Comparison of ENCODE assay signal across 10 mouse cellular contexts in genomic region chr5:67727755-67728154, GRCm38 (mm10).
DNase-seq lines count a peak whose midpoint lies in the region; ATAC-seq and TF ChIP-seq lines count a peak whose summit lies in the region.
"Had no signal": no experiment of that assay in that cellular context is flagged by ENCODE, and none has a peak within 500 bp of the region (broad histone marks: within the 10 kb centered on the region; RNA-seq: fewer than 3 reads in every experiment).

No protein-coding gene starts in this region.

- WGBS in heart, postnatal 0 days = 9% methylated on average over 2 of the region's 2 CpGs
- 19% methylated on average over 2 of the region's 2 CpGs for whole genome bisulfite sequencing in heart, embryonic 10.5 days
- WGBS in midbrain, embryonic 14.5 days = 11% methylated on average over 2 of the region's 2 CpGs
- WGBS in midbrain, embryonic 13.5 days = 12% methylated on average over 2 of the region's 2 CpGs

- no peak overlapping the region for H3K4me3 ChIP-seq in heart, postnatal 0 days (ENCODE audit: low read depth, low read length)
- no peak overlapping the region for H3K4me3 ChIP-seq in heart, embryonic 10.5 days
- no peak overlapping the region for H3K4me3 ChIP-seq in midbrain, embryonic 14.5 days (replicated peaks; ENCODE audit: low read depth, low read length)
- H3K4me3 ChIP-seq in midbrain, embryonic 13.5 days (replicated peaks) = no peak overlapping the region
- H3K4me3 ChIP-seq: liver, embryonic 15.5 days had no signal

- H3K9ac ChIP-seq in heart, postnatal 0 days (replicated peaks; ENCODE audit: low read depth, low read length) = no peak overlapping the region
- H3K9ac ChIP-seq in midbrain, embryonic 14.5 days (replicated peaks; ENCODE audit: low read length) = no peak overlapping the region
- no peak overlapping the region for H3K9ac ChIP-seq in midbrain, embryonic 13.5 days (replicated peaks)
- H3K9ac ChIP-seq: liver, embryonic 15.5 days had no signal

- H3K36me3 ChIP-seq in heart, postnatal 0 days (replicated peaks; ENCODE audit: control insufficient read depth, insufficient read depth, low read length) = peaks cover 7% of the 10 kb centered on the region
- H3K36me3 ChIP-seq in heart, embryonic 10.5 days = no peaks in the 10 kb centered on the region
- H3K36me3 ChIP-seq in midbrain, embryonic 14.5 days (ENCODE audit: control insufficient read depth, insufficient read depth, low read length) = peaks cover 28% of the 10 kb centered on the region
- peaks cover 32% of the 10 kb centered on the region for H3K36me3 ChIP-seq in midbrain, embryonic 13.5 days

- TF ChIP-seq EP300 in heart, postnatal 0 days (IDR thresholded peaks at IDR 0.05; ENCODE audit: low read depth) = no peak

- H3K9me3 ChIP-seq in heart, postnatal 0 days (replicated peaks; ENCODE audit: control insufficient read depth, low read length) = no peaks in the 10 kb centered on the region
- H3K9me3 ChIP-seq in heart, embryonic 10.5 days = no peaks in the 10 kb centered on the region
- H3K9me3 ChIP-seq in midbrain, embryonic 14.5 days (ENCODE audit: control insufficient read depth, low read length) = no peaks in the 10 kb centered on the region
- no peaks in the 10 kb centered on the region for H3K9me3 ChIP-seq in midbrain, embryonic 13.5 days
- H3K9me3 ChIP-seq: liver, embryonic 15.5 days had no signal

- DNase-seq in heart, postnatal 0 days (ENCODE audit: low spot score) = peak; percentile 22
- DNase-seq in heart, embryonic 10.5 days (ENCODE audit: low spot score) = no peak
- DNase-seq in midbrain, embryonic 14.5 days = peak; percentile 78
- peak; percentile 34 for DNase-seq in embryo, embryonic 11.5 days (ENCODE audit: low read depth, low spot score)
- peak; percentile 14 for DNase-seq in retina, postnatal 7 days (ENCODE audit: low read depth, low spot score)
- no peak for DNase-seq in heart, postnatal 4 days
- DNase-seq in cerebellum, adult 18-20 months = no peak

- no peaks in the 10 kb centered on the region for H3K4me1 ChIP-seq in heart, postnatal 0 days (ENCODE audit: control insufficient read depth, insufficient read depth)
- no peaks in the 10 kb centered on the region for H3K4me1 ChIP-seq in heart, embryonic 10.5 days
- no peaks in the 10 kb centered on the region for H3K4me1 ChIP-seq in midbrain, embryonic 14.5 days (ENCODE audit: control insufficient read depth, insufficient read depth, low read length)
- H3K4me1 ChIP-seq in midbrain, embryonic 13.5 days (replicated peaks) = no peaks in the 10 kb centered on the region
- H3K4me1 ChIP-seq: liver, embryonic 15.5 days had no signal

- H3K27me3 ChIP-seq in heart, postnatal 0 days (ENCODE audit: control insufficient read depth, insufficient read depth, low read length) = no peaks in the 10 kb centered on the region
- H3K27me3 ChIP-seq in heart, embryonic 10.5 days (ENCODE audit: insufficient read depth, poor library complexity, severe bottlenecking) = no peaks in the 10 kb centered on the region
- no peaks in the 10 kb centered on the region for H3K27me3 ChIP-seq in midbrain, embryonic 14.5 days (ENCODE audit: control insufficient read depth, insufficient read depth, low read length)
- H3K27me3 ChIP-seq in midbrain, embryonic 13.5 days = 0 out of 2 replicates have a peak, but pooled peaks cover 2% of the 10 kb centered on the region
- H3K27me3 ChIP-seq: liver, embryonic 15.5 days had no signal

- H3K4me2 ChIP-seq in heart, postnatal 0 days (ENCODE audit: low read depth, low read length) = no peak overlapping the region
- H3K4me2 ChIP-seq in midbrain, embryonic 14.5 days (ENCODE audit: low read length) = no peak overlapping the region
- no peak overlapping the region for H3K4me2 ChIP-seq in midbrain, embryonic 13.5 days (replicated peaks)
- H3K4me2 ChIP-seq: liver, embryonic 15.5 days had no signal

- no peak for ATAC-seq in heart, postnatal 0 days (ENCODE audit: insufficient read depth, low read depth)
- no peak for ATAC-seq in midbrain, embryonic 14.5 days (ENCODE audit: low FRiP score, low TSS enrichment)
- no peak for ATAC-seq in midbrain, embryonic 13.5 days
- ATAC-seq: inflammation-experienced regulatory T-cells, adult 6 months had no signal

- no peak overlapping the region for H3K27ac ChIP-seq in heart, postnatal 0 days (ENCODE audit: low read depth)
- no peak overlapping the region for H3K27ac ChIP-seq in heart, embryonic 10.5 days
- H3K27ac ChIP-seq in midbrain, embryonic 14.5 days (replicated peaks; ENCODE audit: low read depth, low read length) = no peak overlapping the region
- no peak overlapping the region for H3K27ac ChIP-seq in midbrain, embryonic 13.5 days
- H3K27ac ChIP-seq: liver, embryonic 15.5 days had no signal

- TF ChIP-seq CTCF in heart, postnatal 0 days (IDR thresholded peaks at IDR 0.05; ENCODE audit: low read depth) = peak; percentile 53

Comparison
In these comparisons a context has a peak if more than half of its experiments do, and no peak if none do; other contexts are left out.
1. DNase-seq: peak in heart, postnatal 0 days (single experiment), midbrain, embryonic 14.5 days (single experiment), embryo, embryonic 11.5 days (single experiment) and retina, postnatal 7 days (single experiment); none in heart, embryonic 10.5 days (single experiment), heart, postnatal 4 days (single experiment) and cerebellum, adult 18-20 months (0 of 2).